Mouse (Mus musculus): ENCODE results near the gene Celsr2. TPM values are rescaled to one million over a fixed set of nuclear protein-coding genes. Genes with fewer than 3 reads are reported as not detected.

The Celsr2 gene
- total RNA-seq (2014; fragmentation: Nextera tagmentation), result 0.58 and 2.5 TPM in 2 replicates
- total RNA-seq (2017), result 0.04 and 0.15 TPM in 2 replicates

GRCm38 (mm10) chr3:108414857-108415830 lies at the start of gene Celsr2:
TSS of gene Celsr2 (minus strand) at chr3:108415552.
- ATAC-seq (replicated peaks; ENCODE audit: poor library complexity, severe bottlenecking), result 0 out of 2 replicates have a peak, but pooled peaks have one; percentile 28

- peak; percentile 45 for ATAC-seq (replicated peaks; ENCODE audit: poor library complexity, severe bottlenecking)
These were observed 43.5 kb upstream of the Celsr2 start for GRCm38 (mm10) chr3:108458866-108459265.

- peak; percentile 84 for ATAC-seq (replicated peaks; ENCODE audit: poor library complexity, severe bottlenecking)
These were observed 43.0 kb upstream of the Celsr2 start for GRCm38 (mm10) chr3:108458380-108458779.

GRCm38 (mm10) chr3:108454172-108454571 lies 38.8 kb upstream of the Celsr2 start:
- ATAC-seq (replicated peaks; ENCODE audit: poor library complexity, severe bottlenecking), result no peak

- no peak for ATAC-seq (replicated peaks; ENCODE audit: poor library complexity, severe bottlenecking)
These were observed 36.6 kb upstream of the Celsr2 start for GRCm38 (mm10) chr3:108451969-108452368.

GRCm38 (mm10) chr3:108445366-108445705 lies 30.0 kb upstream of the Celsr2 start:
- ATAC-seq (replicated peaks; ENCODE audit: poor library complexity, severe bottlenecking), result no peak

- ATAC-seq (replicated peaks; ENCODE audit: poor library complexity, severe bottlenecking), result peak; percentile 91
These were observed 29.5 kb upstream of the Celsr2 start, which contains the start of gene Sars for GRCm38 (mm10) chr3:108444698-108445365. TSS of gene Sars (minus strand) at chr3:108445209.

GRCm38 (mm10) chr3:108444029-108444428 lies 28.7 kb upstream of the Celsr2 start:
- peak; percentile 69 for ATAC-seq (replicated peaks; ENCODE audit: poor library complexity, severe bottlenecking)

GRCm38 (mm10) chr3:108436380-108436714 lies 21.0 kb upstream of the Celsr2 start:
- ATAC-seq (replicated peaks; ENCODE audit: poor library complexity, severe bottlenecking), result no peak

GRCm38 (mm10) chr3:108435701-108436379 lies 20.5 kb upstream of the Celsr2 start:
- ATAC-seq (replicated peaks; ENCODE audit: poor library complexity, severe bottlenecking), result no peak

GRCm38 (mm10) chr3:108433881-108434495 lies 18.6 kb upstream of the Celsr2 start:
- ATAC-seq (replicated peaks; ENCODE audit: poor library complexity, severe bottlenecking), result no peak

GRCm38 (mm10) chr3:108433188-108433880 lies 18.0 kb upstream of the Celsr2 start:
- no peak for ATAC-seq (replicated peaks; ENCODE audit: poor library complexity, severe bottlenecking)

GRCm38 (mm10) chr3:108432542-108433187 lies 17.3 kb upstream of the Celsr2 start:
- no peak for ATAC-seq (replicated peaks; ENCODE audit: poor library complexity, severe bottlenecking)

- no peak for ATAC-seq (replicated peaks; ENCODE audit: poor library complexity, severe bottlenecking)
These were observed 10.3 kb upstream of the Celsr2 start for GRCm38 (mm10) chr3:108425624-108426018.

GRCm38 (mm10) chr3:108424944-108425623 lies 9.7 kb upstream of the Celsr2 start:
- ATAC-seq (replicated peaks; ENCODE audit: poor library complexity, severe bottlenecking), result no peak

- peak; percentile 49 for ATAC-seq (replicated peaks; ENCODE audit: poor library complexity, severe bottlenecking)
These were observed 8.8 kb upstream of the Celsr2 start for GRCm38 (mm10) chr3:108423844-108424801.

- ATAC-seq (replicated peaks; ENCODE audit: poor library complexity, severe bottlenecking), result no peak
These were observed 7.7 kb upstream of the Celsr2 start for GRCm38 (mm10) chr3:108423006-108423405.

- peak; percentile 83 for ATAC-seq (replicated peaks; ENCODE audit: poor library complexity, severe bottlenecking)
These were observed 475 bp upstream of the Celsr2 start for GRCm38 (mm10) chr3:108415831-108416223.

Measured in granulocyte monocyte progenitor cell, adult 5-6 weeks (primary cell).